Mouse (Mus musculus): ENCODE measurements around the gene Nptxr. TPM values are rescaled to one million over a fixed set of nuclear protein-coding genes. Genes with fewer than 3 reads are reported as not detected.

Nptxr gene
- polyA plus RNA-seq, 1 experiment from 2014 or later, result 1.3 TPM

DNA sequence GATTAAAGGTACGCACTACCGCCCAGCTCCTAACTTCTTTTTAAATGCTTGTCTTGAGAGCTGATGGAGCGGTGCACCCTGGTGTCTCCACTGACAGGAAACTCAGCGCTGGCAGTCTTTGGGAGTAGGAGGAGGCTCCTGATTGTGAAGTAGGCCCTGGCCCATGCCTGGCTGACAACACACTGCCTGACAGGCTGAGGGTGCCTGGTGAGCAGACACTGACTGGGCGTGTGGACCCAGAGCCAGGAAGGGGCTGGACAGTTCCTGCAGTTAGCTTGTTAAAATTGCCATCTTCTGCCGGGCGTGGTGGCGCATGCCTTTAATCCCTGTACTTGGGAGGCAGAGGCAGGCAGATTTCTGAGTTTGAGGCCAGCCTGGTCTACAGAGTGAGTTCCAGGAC is 54.3 kb downstream of the Nptxr start:
- H3K9me3 ChIP-seq (ENCODE audit: control insufficient read depth, low read length), result no peaks in the 10 kb centered on the region
- H3K36me3 ChIP-seq (ENCODE audit: control insufficient read depth, insufficient read depth, low read length), result 0 out of 2 replicates have a peak, but pooled peaks cover under 1% of the 10 kb centered on the region
- no peaks in the 10 kb centered on the region for H3K27me3 ChIP-seq (ENCODE audit: control insufficient read depth, insufficient read depth, low read length)
- H3K27ac ChIP-seq (replicated peaks in 1 of 2; ENCODE audit: control insufficient read depth in 1 of 2, insufficient read depth in 1 of 2, low read depth in 2 of 2, low read length in 2 of 2), result no peak overlapping the region
- no peak overlapping the region for H3K9ac ChIP-seq (ENCODE audit: low read length)
- WGBS, result 81% methylated on average over 8 of the region's 8 CpGs
- H3K4me2 ChIP-seq (ENCODE audit: low read length), result no peak overlapping the region
- H3K4me1 ChIP-seq (ENCODE audit: control insufficient read depth in 2 of 2, insufficient read depth in 2 of 2, low read length in 2 of 2), result no peaks in the 10 kb centered on the region
- H3K4me3 ChIP-seq (ENCODE audit: control insufficient read depth in 1 of 2, insufficient read depth in 1 of 2, low read depth in 1 of 2, low read length in 2 of 2), result no peak overlapping the region
- ATAC-seq (ENCODE audit: insufficient number of reproducible peaks, insufficient read depth, low FRiP score, low read depth), result no peak

DNA sequence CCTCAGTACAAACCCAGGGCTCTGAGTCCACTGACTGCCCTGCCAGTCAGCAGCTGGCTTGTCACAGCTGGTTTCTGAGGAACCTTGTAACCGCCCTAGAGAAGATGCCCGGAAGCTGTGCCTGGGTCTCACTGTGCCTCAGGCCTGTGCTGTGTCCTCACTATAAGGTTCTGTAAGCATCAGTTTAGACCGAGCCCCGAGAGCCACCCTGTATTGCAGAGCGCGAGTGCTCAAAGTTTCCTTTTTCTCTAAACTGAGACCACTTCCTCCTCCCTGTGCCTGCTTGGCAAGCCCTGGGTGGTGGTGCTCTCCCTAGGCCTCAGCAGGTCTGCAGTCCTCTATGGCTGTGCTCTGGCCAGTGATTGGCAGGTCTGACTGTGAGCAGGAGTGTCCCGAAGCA is 55.4 kb downstream of the Nptxr start:
- no peak for ATAC-seq (ENCODE audit: insufficient number of reproducible peaks, insufficient read depth, low FRiP score, low read depth)
- Histone ChIP-seq H3K27ac (replicated peaks in 1 of 2; ENCODE audit: control insufficient read depth in 1 of 2, insufficient read depth in 1 of 2, low read depth in 2 of 2, low read length in 2 of 2) (no peak overlapping the region), H3K4me1 (ENCODE audit: control insufficient read depth in 2 of 2, insufficient read depth in 2 of 2, low read length in 2 of 2) (peaks cover 0 to 3% of the 10 kb centered on the region in 2 experiments; a peak in 1 of 4 replicates), H3K9ac (ENCODE audit: low read length) (no peak overlapping the region), H3K4me2 (ENCODE audit: low read length) (no peak overlapping the region), H3K4me3 (ENCODE audit: control insufficient read depth in 1 of 2, insufficient read depth in 1 of 2, low read depth in 1 of 2, low read length in 2 of 2) (no peak overlapping the region), H3K27me3 (ENCODE audit: control insufficient read depth, insufficient read depth, low read length) (no peaks in the 10 kb centered on the region), H3K9me3 (ENCODE audit: control insufficient read depth, low read length) (no peaks in the 10 kb centered on the region), H3K36me3 (ENCODE audit: control insufficient read depth, insufficient read depth, low read length) (0 out of 2 replicates have a peak, but pooled peaks cover 6% of the 10 kb centered on the region)
- 93% methylated on average over 7 of the region's 7 CpGs for WGBS

DNA sequence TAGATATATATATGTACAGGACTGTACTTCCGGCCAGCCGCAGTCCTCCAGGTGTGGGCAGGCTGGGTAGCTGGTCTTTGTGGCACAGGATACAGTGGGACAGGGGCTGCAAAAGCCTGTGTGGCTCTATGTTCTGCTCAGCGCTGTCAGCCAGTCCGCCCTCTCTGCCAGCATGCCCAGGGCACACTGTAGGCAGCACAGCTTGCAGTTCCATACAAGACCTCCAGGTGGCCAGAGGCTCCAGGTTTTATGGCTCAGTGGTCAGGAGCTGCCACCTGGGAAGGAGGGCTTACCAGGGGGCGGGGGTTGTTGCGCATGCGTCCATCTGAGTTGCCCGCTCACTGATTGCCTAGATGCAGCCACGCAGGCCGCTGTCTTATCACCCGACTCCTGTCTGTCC is 56.6 kb downstream of the Nptxr start:
- Histone ChIP-seq H3K9me3 (ENCODE audit: control insufficient read depth, low read length) (no peaks in the 10 kb centered on the region), H3K9ac (ENCODE audit: low read length) (no peak overlapping the region), H3K4me2 (ENCODE audit: low read length) (no peak overlapping the region), H3K36me3 (ENCODE audit: control insufficient read depth, insufficient read depth, low read length) (0 out of 2 replicates have a peak, but pooled peaks cover 6% of the 10 kb centered on the region), H3K27ac (replicated peaks in 1 of 2; ENCODE audit: control insufficient read depth in 1 of 2, insufficient read depth in 1 of 2, low read depth in 2 of 2, low read length in 2 of 2) (no peak overlapping the region), H3K4me3 (ENCODE audit: control insufficient read depth in 1 of 2, insufficient read depth in 1 of 2, low read depth in 1 of 2, low read length in 2 of 2) (no peak overlapping the region), H3K4me1 (ENCODE audit: control insufficient read depth in 2 of 2, insufficient read depth in 2 of 2, low read length in 2 of 2) (peaks cover 2 to 6% of the 10 kb centered on the region in 2 experiments), H3K27me3 (ENCODE audit: control insufficient read depth, insufficient read depth, low read length) (no peaks in the 10 kb centered on the region)
- WGBS, result 58% methylated on average over 11 of the region's 11 CpGs
- ATAC-seq (ENCODE audit: insufficient number of reproducible peaks, insufficient read depth, low FRiP score, low read depth), result no peak

DNA sequence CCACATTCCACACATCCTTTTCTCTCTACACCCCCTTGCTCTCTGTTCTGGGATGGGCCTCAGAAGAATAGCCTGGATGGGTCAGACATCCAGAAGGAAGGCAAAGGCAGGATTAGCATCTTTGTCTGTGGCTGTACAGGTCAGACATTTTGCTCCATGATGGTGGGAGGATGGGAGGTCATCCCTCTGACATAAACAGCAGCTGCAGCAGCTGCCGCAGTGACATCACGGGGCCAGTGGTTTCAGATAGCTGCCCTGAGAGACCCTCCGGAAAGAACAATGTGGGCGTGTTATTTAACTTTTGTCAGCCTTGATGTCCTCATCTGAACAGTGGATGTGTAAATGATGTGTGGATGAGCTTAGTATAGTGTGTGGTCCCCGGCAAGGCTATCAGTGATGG is 58.7 kb downstream of the Nptxr start:
- H3K9ac ChIP-seq (ENCODE audit: low read length), result no peak overlapping the region
- no peak overlapping the region for H3K4me2 ChIP-seq (ENCODE audit: low read length)
- H3K36me3 ChIP-seq (ENCODE audit: control insufficient read depth, insufficient read depth, low read length), result 0 out of 2 replicates have a peak, but pooled peaks cover 6% of the 10 kb centered on the region
- H3K27ac ChIP-seq (replicated peaks in 1 of 2; ENCODE audit: control insufficient read depth in 1 of 2, insufficient read depth in 1 of 2, low read depth in 2 of 2, low read length in 2 of 2), result no peak overlapping the region
- H3K27me3 ChIP-seq (ENCODE audit: control insufficient read depth, insufficient read depth, low read length), result no peaks in the 10 kb centered on the region
- no peak for ATAC-seq (ENCODE audit: insufficient number of reproducible peaks, insufficient read depth, low FRiP score, low read depth)
- H3K4me3 ChIP-seq (ENCODE audit: control insufficient read depth in 1 of 2, insufficient read depth in 1 of 2, low read depth in 1 of 2, low read length in 2 of 2), result no peak overlapping the region
- H3K4me1 ChIP-seq (ENCODE audit: control insufficient read depth in 2 of 2, insufficient read depth in 2 of 2, low read length in 2 of 2), result peaks cover 9 to 14% of the 10 kb centered on the region in 2 experiments
- 89% methylated on average over 5 of the region's 5 CpGs for WGBS
- H3K9me3 ChIP-seq (ENCODE audit: control insufficient read depth, low read length), result no peaks in the 10 kb centered on the region

DNA sequence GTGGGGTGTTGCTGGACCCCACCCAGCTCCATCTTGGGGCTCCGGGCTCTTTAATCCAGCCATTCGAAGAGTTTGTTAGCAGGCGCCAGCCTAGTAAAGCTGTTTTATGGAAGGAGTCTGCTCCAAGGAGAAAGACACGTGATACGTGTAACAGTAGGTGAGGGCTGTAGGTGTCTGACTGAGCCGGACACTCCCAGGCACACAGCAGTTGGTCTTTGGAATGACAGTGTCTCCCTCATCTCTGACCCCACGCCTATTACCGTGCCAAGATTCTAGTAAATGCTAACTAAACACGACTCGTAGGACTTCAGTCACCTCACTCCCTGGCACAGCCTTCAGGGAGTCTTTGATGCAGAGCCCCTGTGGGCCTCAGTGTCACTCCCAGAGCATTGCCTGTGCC is 59.3 kb downstream of the Nptxr start:
- no peak overlapping the region for H3K4me2 ChIP-seq (ENCODE audit: low read length)
- 87% methylated on average over 10 of the region's 10 CpGs for WGBS

DNA sequence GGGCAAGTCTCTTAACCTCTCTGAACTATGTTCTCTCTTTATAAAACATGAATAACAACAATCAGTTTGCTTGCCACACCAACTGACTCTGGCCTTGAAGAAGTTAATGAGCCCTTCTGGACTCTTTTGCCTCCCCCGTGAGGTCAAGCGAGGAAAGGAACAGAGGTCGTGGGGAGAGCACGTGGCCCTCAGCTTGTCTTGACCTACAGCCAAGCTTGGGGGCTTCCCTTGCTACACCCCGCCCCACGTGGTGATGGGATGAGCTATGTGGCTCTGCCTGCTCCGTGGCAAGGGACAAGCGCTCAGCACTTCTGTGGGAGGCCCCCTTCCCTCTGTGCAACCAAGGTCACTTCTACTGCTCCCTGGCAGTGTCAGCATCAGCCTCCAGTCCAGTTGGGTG is 59.8 kb downstream of the Nptxr start:
- H3K4me3 ChIP-seq (ENCODE audit: control insufficient read depth in 1 of 2, insufficient read depth in 1 of 2, low read depth in 1 of 2, low read length in 2 of 2), result no peak overlapping the region
- ATAC-seq (ENCODE audit: insufficient number of reproducible peaks, insufficient read depth, low FRiP score, low read depth), result no peak
- H3K27ac ChIP-seq (replicated peaks in 1 of 2; ENCODE audit: control insufficient read depth in 1 of 2, insufficient read depth in 1 of 2, low read depth in 2 of 2, low read length in 2 of 2), result no peak overlapping the region
- no peaks in the 10 kb centered on the region for H3K9me3 ChIP-seq (ENCODE audit: control insufficient read depth, low read length)
- peaks cover 6% of the 10 kb centered on the region; the same call in 1 of the 2 replicates for H3K36me3 ChIP-seq (ENCODE audit: control insufficient read depth, insufficient read depth, low read length)
- H3K4me1 ChIP-seq (ENCODE audit: control insufficient read depth in 2 of 2, insufficient read depth in 2 of 2, low read length in 2 of 2), result peaks cover 10 to 25% of the 10 kb centered on the region in 2 experiments
- WGBS, result 56% methylated on average over 8 of the region's 8 CpGs
- H3K27me3 ChIP-seq (ENCODE audit: control insufficient read depth, insufficient read depth, low read length), result no peaks in the 10 kb centered on the region
- no peak overlapping the region for H3K9ac ChIP-seq (ENCODE audit: low read length)
- no peak overlapping the region for H3K4me2 ChIP-seq (ENCODE audit: low read length)

More for the DNA sequence above, 59.3 kb downstream of the Nptxr start:
- no peaks in the 10 kb centered on the region for H3K27me3 ChIP-seq (ENCODE audit: control insufficient read depth, insufficient read depth, low read length)
- peaks cover 9 to 19% of the 10 kb centered on the region in 2 experiments for H3K4me1 ChIP-seq (ENCODE audit: control insufficient read depth in 2 of 2, insufficient read depth in 2 of 2, low read length in 2 of 2)
- no peak overlapping the region for H3K27ac ChIP-seq (replicated peaks in 1 of 2; ENCODE audit: control insufficient read depth in 1 of 2, insufficient read depth in 1 of 2, low read depth in 2 of 2, low read length in 2 of 2)
- ATAC-seq (ENCODE audit: insufficient number of reproducible peaks, insufficient read depth, low FRiP score, low read depth), result no peak
- 0 out of 2 replicates have a peak, but pooled peaks cover 6% of the 10 kb centered on the region for H3K36me3 ChIP-seq (ENCODE audit: control insufficient read depth, insufficient read depth, low read length)
- H3K9ac ChIP-seq (ENCODE audit: low read length), result no peak overlapping the region
- H3K9me3 ChIP-seq (ENCODE audit: control insufficient read depth, low read length), result no peaks in the 10 kb centered on the region
- no peak overlapping the region for H3K4me3 ChIP-seq (ENCODE audit: control insufficient read depth in 1 of 2, insufficient read depth in 1 of 2, low read depth in 1 of 2, low read length in 2 of 2)

DNA sequence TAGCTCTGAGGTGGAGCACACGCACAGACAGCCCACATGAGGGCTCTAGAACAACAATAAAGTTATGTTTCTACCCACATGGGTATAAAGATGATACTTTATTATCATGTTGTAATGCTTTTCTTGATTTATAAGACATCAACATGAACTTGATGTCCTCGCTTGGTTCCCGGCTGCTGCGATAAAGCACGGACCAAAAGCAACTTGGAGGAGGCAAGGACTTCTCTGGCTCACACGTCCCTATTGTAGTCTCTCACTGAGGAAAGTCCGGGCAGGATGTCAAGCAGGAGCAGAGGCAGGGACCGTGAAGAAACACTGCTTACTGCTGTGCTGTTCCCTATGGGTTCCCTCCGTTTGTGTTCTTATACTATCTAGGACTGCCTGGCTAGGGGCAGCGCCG is 60.6 kb downstream of the Nptxr start:
- Histone ChIP-seq H3K9ac (ENCODE audit: low read length) (no peak overlapping the region), H3K27ac (replicated peaks in 1 of 2; ENCODE audit: control insufficient read depth in 1 of 2, insufficient read depth in 1 of 2, low read depth in 2 of 2, low read length in 2 of 2) (no peak overlapping the region), H3K4me2 (ENCODE audit: low read length) (no peak overlapping the region), H3K36me3 (ENCODE audit: control insufficient read depth, insufficient read depth, low read length) (peaks cover 13% of the 10 kb centered on the region), H3K9me3 (ENCODE audit: control insufficient read depth, low read length) (no peaks in the 10 kb centered on the region), H3K27me3 (ENCODE audit: control insufficient read depth, insufficient read depth, low read length) (no peaks in the 10 kb centered on the region), H3K4me3 (ENCODE audit: control insufficient read depth in 1 of 2, insufficient read depth in 1 of 2, low read depth in 1 of 2, low read length in 2 of 2) (no peak overlapping the region), H3K4me1 (ENCODE audit: control insufficient read depth in 2 of 2, insufficient read depth in 2 of 2, low read length in 2 of 2) (peaks cover 15 to 33% of the 10 kb centered on the region in 2 experiments)
- no peak for ATAC-seq (ENCODE audit: insufficient number of reproducible peaks, insufficient read depth, low FRiP score, low read depth)
- WGBS, result 92% methylated on average over 11 of the region's 11 CpGs

DNA sequence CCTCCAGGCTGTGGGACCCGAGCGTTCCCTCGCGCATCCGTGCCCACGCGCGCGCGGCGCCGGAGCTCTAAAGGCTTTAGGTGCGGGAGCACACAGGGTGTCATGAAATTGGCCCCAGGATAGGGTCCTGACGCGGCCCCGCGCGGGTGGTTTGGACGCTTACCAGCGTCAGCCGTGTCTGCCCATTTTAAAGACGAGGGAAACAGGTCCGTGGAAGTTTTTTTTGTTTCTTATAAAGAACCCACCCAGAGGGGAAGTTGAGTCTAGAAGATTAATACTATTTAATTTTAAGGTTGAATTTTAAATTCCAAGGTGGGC is 61.9 kb downstream of the Nptxr start:
- H3K9ac ChIP-seq (ENCODE audit: low read length), result peak overlapping the region; percentile 89
- no peaks in the 10 kb centered on the region for H3K9me3 ChIP-seq (ENCODE audit: control insufficient read depth, low read length)
- WGBS, result under 1% methylated on average over 23 of the region's 23 CpGs
- peaks cover 26% of the 10 kb centered on the region for H3K36me3 ChIP-seq (ENCODE audit: control insufficient read depth, insufficient read depth, low read length)
- H3K4me2 ChIP-seq (ENCODE audit: low read length), result peak overlapping the region; percentile 91
- peak overlapping the region in 1 of 2 experiments; percentile 87; a peak in 1 of 4 replicates for H3K27ac ChIP-seq (replicated peaks in 1 of 2; ENCODE audit: control insufficient read depth in 1 of 2, insufficient read depth in 1 of 2, low read depth in 2 of 2, low read length in 2 of 2)
- peaks cover 15 to 35% of the 10 kb centered on the region in 2 experiments for H3K4me1 ChIP-seq (ENCODE audit: control insufficient read depth in 2 of 2, insufficient read depth in 2 of 2, low read length in 2 of 2)
- no peak for ATAC-seq (ENCODE audit: insufficient number of reproducible peaks, insufficient read depth, low FRiP score, low read depth)
- H3K27me3 ChIP-seq (ENCODE audit: control insufficient read depth, insufficient read depth, low read length), result no peaks in the 10 kb centered on the region
- H3K4me3 ChIP-seq (ENCODE audit: control insufficient read depth in 1 of 2, insufficient read depth in 1 of 2, low read depth in 1 of 2, low read length in 2 of 2), result peak overlapping the region; percentile 77 to 93

Data from heart, embryonic 14.5 days (tissue).